8 mouse cellular contexts compared by ENCODE assay signal in genomic region chr2:165982512-165983389, GRCm38 (mm10). TPM values are rescaled to one million over a fixed set of nuclear protein-coding genes. Genes with fewer than 3 reads are reported as not detected.
DNase-seq lines count a peak whose midpoint lies in the region; ATAC-seq lines count a peak whose summit lies in the region.

No protein-coding gene starts in this region.

- ATAC-seq in hindbrain, embryonic 14.5 days (ENCODE audit: low FRiP score), result no peak
- no peak for ATAC-seq in forebrain, embryonic 11.5 days (replicated peaks; ENCODE audit: low FRiP score)

- H3K27me3 ChIP-seq in hindbrain, embryonic 10.5 days (ENCODE audit: insufficient read depth, poor library complexity, severe bottlenecking), result no peaks in the 10 kb centered on the region
- H3K27me3 ChIP-seq in hindbrain, embryonic 14.5 days (ENCODE audit: control insufficient read depth, insufficient read depth, low read length), result no peaks in the 10 kb centered on the region
- H3K27me3 ChIP-seq in heart, embryonic 10.5 days (ENCODE audit: insufficient read depth, poor library complexity, severe bottlenecking), result no peaks in the 10 kb centered on the region
- no peaks in the 10 kb centered on the region for H3K27me3 ChIP-seq in forebrain, embryonic 11.5 days (ENCODE audit: control insufficient read depth, insufficient read depth, low read length)

- no peak overlapping the region for H3K4me3 ChIP-seq in hindbrain, embryonic 10.5 days
- H3K4me3 ChIP-seq in hindbrain, embryonic 14.5 days (replicated peaks; ENCODE audit: low read length), result no peak overlapping the region
- H3K4me3 ChIP-seq in heart, embryonic 10.5 days, result no peak overlapping the region
- H3K4me3 ChIP-seq in forebrain, embryonic 11.5 days (ENCODE audit: low read depth, low read length), result no peak overlapping the region

- WGBS in hindbrain, embryonic 10.5 days, result 65% methylated on average over 16 of the region's 16 CpGs
- 67% methylated on average over 16 of the region's 16 CpGs for WGBS in hindbrain, embryonic 14.5 days
- 52% methylated on average over 16 of the region's 16 CpGs for WGBS in heart, embryonic 10.5 days
- 67% methylated on average over 16 of the region's 16 CpGs for WGBS in forebrain, embryonic 11.5 days

- no peaks in the 10 kb centered on the region for H3K9me3 ChIP-seq in hindbrain, embryonic 10.5 days
- no peaks in the 10 kb centered on the region for H3K9me3 ChIP-seq in hindbrain, embryonic 14.5 days (ENCODE audit: control insufficient read depth, low read length)
- no peaks in the 10 kb centered on the region for H3K9me3 ChIP-seq in heart, embryonic 10.5 days
- no peaks in the 10 kb centered on the region for H3K9me3 ChIP-seq in forebrain, embryonic 11.5 days (ENCODE audit: control insufficient read depth, low read length)

- H3K36me3 ChIP-seq in hindbrain, embryonic 10.5 days, result no peaks in the 10 kb centered on the region
- no peaks in the 10 kb centered on the region for H3K36me3 ChIP-seq in hindbrain, embryonic 14.5 days (replicated peaks; ENCODE audit: control insufficient read depth, insufficient read depth)
- H3K36me3 ChIP-seq in heart, embryonic 10.5 days, result no peaks in the 10 kb centered on the region
- H3K36me3 ChIP-seq in forebrain, embryonic 11.5 days (ENCODE audit: control insufficient read depth, insufficient read depth, low read length), result no peaks in the 10 kb centered on the region

- peaks cover 19% of the 10 kb centered on the region for H3K4me1 ChIP-seq in hindbrain, embryonic 10.5 days (replicated peaks)
- no peaks in the 10 kb centered on the region for H3K4me1 ChIP-seq in hindbrain, embryonic 14.5 days (replicated peaks; ENCODE audit: control insufficient read depth, insufficient read depth, low read length)
- peaks cover 30% of the 10 kb centered on the region for H3K4me1 ChIP-seq in heart, embryonic 10.5 days
- H3K4me1 ChIP-seq in forebrain, embryonic 11.5 days (replicated peaks; ENCODE audit: control insufficient read depth, insufficient read depth, low read length), result peaks cover 4% of the 10 kb centered on the region; the same call in 1 of the 2 replicates

- DNase-seq in hindbrain, embryonic 10.5 days (ENCODE audit: low spot score), result no peak
- no peak for DNase-seq in hindbrain, embryonic 14.5 days (ENCODE audit: low spot score)
- peak; percentile 56 for DNase-seq in adrenal gland, postnatal 25 days
- peak; percentile 82 for DNase-seq in heart, embryonic 10.5 days (ENCODE audit: low spot score)
- peak; percentile 95 to 96 for DNase-seq in kidney, postnatal 36 days
- peak; percentile 84 to 85 for DNase-seq in monocyte, adult 2 months (ENCODE audit: low read depth in 1 of 2, low spot score in 2 of 2)
- DNase-seq in thymus, postnatal 4 days, result peak; percentile 93
- DNase-seq in forebrain, embryonic 11.5 days (ENCODE audit: low spot score), result no peak

- H3K4me2 ChIP-seq in hindbrain, embryonic 14.5 days (replicated peaks), result no peak overlapping the region
- H3K4me2 ChIP-seq in forebrain, embryonic 11.5 days (ENCODE audit: low read depth, low read length, severe bottlenecking), result no peak overlapping the region

- no peak overlapping the region for H3K9ac ChIP-seq in hindbrain, embryonic 14.5 days
- H3K9ac ChIP-seq in forebrain, embryonic 11.5 days (ENCODE audit: low read length), result no peak overlapping the region

- H3K27ac ChIP-seq in hindbrain, embryonic 10.5 days, result 0 out of 2 replicates have a peak overlapping the region, but pooled peaks have one; percentile 50
- H3K27ac ChIP-seq in hindbrain, embryonic 14.5 days, result no peak overlapping the region
- peak overlapping the region; percentile 76 for H3K27ac ChIP-seq in heart, embryonic 10.5 days
- H3K27ac ChIP-seq in forebrain, embryonic 11.5 days (ENCODE audit: low read depth, low read length), result no peak overlapping the region

RNA-seq across cellular contexts. Expression of gene Ncoa3, which starts 9.7 kb away (rescaled TPM):
- polyA plus RNA-seq in hindbrain, embryonic 10.5 days (2016; fragmentation: Nextera tagmentation; extraction: Ambion mirVana), result 14.6 and 16.6 TPM in 2 replicates
- 15.5 and 18.1 TPM in 2 replicates for polyA plus RNA-seq in hindbrain, embryonic 14.5 days (2014; fragmentation: Nextera tagmentation; extraction: Ambion mirVana)
- total RNA-seq in adrenal gland, postnatal 25 days (2021), result 26.8 and 27.1 TPM in 2 replicates
- 14.8 and 15.8 TPM in 2 replicates for polyA plus RNA-seq in heart, embryonic 10.5 days (2016; fragmentation: Nextera tagmentation; extraction: Ambion mirVana)
- 17.4 and 18.1 TPM in 2 replicates for polyA plus RNA-seq in forebrain, embryonic 11.5 days (2014; fragmentation: Nextera tagmentation; extraction: Ambion mirVana)

Comparison
In these comparisons a context has a peak if more than half of its experiments do, and no peak if none do; other contexts are left out.
1. H3K27ac ChIP-seq: peak in hindbrain, embryonic 10.5 days (single experiment) and heart, embryonic 10.5 days (single experiment); none in hindbrain, embryonic 14.5 days (single experiment) and forebrain, embryonic 11.5 days (single experiment).
2. DNase-seq: peak in adrenal gland, postnatal 25 days (single experiment), heart, embryonic 10.5 days (single experiment), kidney, postnatal 36 days (2 of 2), monocyte, adult 2 months (2 of 2) and thymus, postnatal 4 days (single experiment); none in hindbrain, embryonic 10.5 days (single experiment), hindbrain, embryonic 14.5 days (single experiment) and forebrain, embryonic 11.5 days (single experiment).